Mouse (Mus musculus) CH12F3 (cell line): ENCODE results near the gene Scgb1c1.

Experiments
- in situ Hi-C: fragments of 300-500 bp; cut with MboI; formaldehyde crosslinking; loops from 2 replicates; pipeline ENCODE4 v1.14.3; 2020; ENCODE audit warnings: low sequenced_read_pairs

The Scgb1c1 gene

DNA sequence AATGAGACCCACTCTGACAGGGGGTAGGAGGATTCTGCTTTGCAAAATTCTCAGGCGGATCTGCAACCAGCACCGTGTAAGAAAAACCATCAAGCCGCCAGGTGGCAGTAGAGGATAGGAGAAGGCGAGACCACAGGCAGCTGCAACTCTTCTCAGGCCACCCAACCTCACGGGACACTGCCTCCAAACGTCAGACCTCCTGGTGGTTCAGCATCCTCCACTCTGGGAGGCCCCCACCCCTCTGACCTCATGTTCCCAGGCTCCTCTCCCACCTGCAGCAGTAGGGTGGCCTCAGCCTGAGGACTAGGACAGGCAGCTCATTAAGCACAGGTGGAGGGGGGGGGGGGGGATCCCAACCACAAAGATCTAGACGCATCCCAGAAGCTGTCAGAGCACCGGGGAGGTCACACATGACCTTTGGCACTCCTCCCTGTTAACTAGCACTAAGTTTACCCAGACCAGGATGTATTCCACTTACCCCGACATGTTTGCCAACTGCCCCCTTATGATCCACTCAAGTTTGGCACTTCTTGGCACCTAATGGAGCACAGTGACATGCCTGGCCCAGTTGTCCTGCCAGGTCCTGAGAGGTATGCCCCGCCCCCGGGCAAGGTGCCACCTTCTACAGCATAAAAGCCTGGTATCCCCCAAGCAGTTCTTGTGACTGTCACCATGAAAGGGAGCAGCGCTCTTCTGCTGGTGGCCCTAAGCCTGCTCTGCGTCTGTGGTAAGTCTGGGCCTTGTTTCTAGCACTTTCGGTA, at the start of gene Scgb1c1:
Gene Scgb1c1, plus strand, starts transcription at position 643 of the 761 bp plus-strand sequence.
- in situ Hi-C loops = loop anchor here (5.0 kb wide), 2 partner anchors 57 to 207 kb away; partner anchors contain the start of gene Cox8b

DNA sequence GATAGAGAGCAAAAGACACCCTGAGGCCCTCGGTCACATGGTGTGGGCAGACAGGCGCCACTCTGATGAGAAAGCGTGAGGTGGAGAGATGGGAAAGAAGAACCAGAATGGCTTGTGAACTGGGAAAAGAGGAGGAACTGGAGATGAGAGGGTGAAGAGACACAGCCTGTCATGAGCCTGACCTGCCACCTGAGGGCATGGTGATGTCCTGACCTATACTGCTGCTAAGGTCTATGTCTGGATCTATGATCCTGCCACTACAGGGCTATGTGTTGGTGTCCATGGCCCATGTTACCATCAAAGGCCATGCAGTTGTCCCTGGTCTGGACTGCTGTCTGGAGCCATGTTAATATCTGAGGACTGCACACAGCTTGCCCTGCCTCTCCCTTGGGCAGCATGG, 47.7 kb upstream of the Scgb1c1 start:
- in situ Hi-C loops = no loop called here

DNA sequence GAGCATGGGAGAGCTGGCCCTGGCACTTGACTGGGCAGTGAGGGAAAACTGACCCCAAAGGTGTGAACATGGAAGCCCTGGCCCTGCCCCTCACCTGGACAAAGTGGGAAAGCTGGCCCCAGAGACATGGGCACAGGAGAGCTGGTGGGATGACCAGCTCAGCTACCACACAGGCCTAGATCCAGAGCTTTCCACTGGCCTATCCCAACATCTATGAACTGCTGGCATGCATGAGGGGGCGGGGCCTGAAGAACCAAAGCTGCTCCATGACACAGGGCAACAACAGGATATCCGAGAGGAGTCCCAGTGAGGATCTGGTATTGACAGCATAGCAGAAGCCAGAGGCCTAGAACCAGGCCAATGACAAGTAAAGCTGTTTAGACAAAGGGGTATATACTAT, 47.1 kb upstream of the Scgb1c1 start:
- in situ Hi-C loops = no loop called here

DNA sequence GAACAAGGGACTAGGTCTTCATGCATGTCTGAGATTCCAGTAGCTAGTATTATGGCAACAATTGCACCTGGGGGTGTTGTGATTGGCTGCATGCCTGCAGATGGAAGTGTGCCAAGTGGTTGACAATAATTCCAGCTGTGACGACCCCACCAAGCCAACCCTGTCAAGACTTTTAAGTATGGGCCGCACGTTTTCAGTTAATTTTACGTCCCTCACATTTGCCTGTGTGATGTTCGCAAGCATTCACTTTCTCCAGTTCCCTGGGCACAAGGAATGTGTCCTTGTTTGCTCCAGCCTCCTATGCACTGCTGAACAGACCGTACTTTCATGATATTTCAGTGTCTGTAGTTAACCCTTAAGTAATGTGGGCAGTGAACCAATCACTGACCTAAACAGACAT, 42.7 kb upstream of the Scgb1c1 start:
- in situ Hi-C loops = no loop called here

DNA sequence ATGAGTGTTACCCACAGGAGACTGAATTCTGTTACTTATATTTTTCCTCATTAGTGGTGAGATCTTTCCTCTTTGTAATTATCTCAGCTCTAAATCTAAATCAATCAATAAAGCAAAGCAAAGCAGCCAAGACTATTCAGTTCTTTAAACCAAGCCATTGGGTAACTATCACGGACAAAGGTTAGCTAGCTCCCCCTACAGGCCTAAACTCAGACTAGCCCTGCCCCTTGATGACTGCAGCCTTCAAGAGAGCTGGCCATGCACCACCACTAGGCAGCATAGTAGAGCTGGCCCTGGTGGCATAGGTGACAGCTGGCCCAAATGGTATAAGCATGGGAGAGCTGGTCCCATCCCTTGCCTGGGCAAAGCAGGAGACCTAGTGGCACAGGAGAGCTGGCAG, 39.6 kb upstream of the Scgb1c1 start:
- in situ Hi-C loops = no loop called here

DNA sequence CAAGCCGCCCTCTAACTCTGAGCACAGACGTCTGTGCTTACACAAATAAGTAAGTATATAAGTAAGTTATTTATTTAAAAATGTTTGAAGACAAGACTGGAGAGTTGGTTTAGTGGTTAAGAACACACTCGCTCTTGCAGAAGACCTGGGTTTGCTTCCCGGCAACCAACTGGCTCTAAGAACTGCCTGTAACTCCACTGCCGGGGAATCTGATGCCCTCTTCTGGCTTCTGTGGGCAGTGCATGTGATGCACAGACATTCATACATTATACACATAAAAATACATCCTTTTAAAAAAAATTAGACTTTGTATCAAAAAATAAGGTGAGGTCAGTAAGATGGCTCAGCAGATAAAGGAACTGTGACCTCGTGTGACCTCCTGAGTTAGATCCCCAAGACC, 34.9 kb upstream of the Scgb1c1 start:
- in situ Hi-C loops = no loop called here

DNA sequence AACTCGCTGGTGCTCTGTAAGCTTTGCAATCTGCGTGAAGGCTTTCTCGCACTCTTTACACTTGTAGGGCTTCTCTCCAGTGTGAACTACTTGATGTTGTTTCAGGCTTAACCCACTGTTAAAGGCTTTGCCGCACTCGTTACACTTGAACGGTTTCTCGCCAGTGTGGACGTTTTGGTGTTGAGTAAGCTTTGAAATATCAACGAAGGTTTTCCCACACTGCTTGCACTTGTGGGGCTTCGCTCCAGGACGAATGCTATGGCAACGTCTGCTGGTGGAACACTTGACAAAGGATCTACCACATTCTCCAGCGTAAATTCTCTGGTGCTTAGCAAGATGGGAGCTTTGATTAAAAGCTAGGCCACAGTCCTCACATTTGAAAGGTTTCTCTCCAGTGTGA, 33.6 kb upstream of the Scgb1c1 start:
- in situ Hi-C loops = no loop called here

DNA sequence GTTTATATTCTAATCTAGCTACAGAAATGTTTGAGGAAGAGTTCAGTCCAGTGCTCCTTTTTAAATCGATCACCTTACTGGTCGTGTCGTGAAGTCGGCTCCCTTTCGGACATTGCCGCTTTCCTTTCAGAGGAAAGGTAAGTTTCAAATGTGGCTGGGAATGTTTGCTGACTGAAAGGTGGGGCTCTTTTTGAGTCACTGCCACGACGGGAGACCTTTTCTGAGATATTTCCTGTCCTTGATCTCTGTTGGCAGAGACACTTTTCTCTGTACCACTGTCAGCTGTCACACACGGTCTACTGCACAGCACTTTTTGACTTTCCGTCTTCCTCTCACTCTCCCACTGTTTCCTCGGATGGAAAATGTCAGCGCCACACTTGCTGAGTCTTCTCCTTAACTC, 32.5 kb upstream of the Scgb1c1 start:
- in situ Hi-C loops = no loop called here

DNA sequence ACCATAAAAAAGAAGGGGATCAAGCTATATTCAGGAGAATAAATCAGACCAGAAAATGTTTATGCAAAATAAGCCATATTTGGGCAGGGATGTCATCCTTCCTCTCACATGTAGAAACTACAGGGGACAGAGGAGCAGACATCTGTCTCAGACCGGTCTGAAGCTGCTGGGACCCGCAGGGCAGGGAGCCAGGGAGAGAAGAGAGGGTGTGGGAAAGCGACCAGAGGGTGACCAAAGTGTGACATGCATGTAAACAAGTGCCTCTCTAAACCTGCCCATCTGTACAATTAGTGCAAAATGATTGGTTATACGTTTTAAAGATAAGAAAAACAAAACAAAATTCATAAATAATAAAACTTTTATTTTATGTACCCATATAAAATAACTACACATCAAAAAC, 25.2 kb upstream of the Scgb1c1 start:
- in situ Hi-C loops = no loop called here

DNA sequence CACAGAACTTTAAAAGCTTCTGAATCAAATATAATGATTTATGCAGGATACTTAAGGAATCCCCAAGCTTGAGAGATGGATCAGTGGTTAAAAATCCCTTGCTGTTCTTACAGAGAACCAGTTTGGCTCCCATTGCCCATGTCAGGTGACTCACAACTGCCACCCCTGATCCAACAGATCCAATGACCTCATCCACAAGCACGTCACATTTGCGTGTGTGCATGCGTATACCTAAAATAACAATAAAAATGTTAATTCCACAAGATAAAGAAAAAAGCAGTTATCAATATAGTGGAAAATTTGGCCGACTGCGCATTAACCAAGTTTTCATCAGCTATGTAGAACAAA, 24.1 kb upstream of the Scgb1c1 start:
- in situ Hi-C loops = no loop called here

DNA sequence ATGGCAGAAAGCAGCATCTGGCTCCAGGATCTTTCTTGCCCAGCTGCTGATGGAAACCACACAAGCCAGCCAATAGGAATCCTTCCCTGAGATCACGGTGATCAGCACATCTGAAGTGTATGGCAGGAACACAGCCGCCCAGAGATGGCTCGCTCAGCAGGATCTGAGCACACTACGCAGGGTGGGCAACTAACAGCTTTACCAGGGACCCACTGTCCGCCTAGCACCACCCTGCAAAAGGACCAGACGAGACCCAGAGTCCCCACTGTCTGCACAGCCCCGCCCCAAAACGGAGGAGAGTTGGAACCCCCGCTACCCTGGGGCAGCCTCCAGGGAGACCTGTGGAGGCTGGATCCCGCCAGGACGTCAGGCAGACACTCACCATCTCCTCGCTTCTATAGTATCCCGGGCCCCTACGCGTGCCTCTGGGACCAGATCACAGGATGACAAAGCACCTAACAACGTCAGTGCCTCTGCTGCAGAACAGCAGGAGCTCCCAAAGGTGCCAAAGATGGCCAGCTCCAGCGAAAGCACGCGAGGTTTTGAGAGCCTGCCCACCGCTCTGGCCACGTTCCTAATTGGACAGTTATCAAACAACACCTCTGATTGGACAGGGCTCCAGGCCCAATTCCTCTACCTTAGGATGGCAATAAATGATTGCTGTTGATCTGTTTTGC, 23.6 kb upstream of the Scgb1c1 start, which contains the start of gene Zfp941:
Gene Zfp941, minus strand, starts transcription at position 526 of the 677 bp plus-strand sequence.
- in situ Hi-C loops = no loop called here

DNA sequence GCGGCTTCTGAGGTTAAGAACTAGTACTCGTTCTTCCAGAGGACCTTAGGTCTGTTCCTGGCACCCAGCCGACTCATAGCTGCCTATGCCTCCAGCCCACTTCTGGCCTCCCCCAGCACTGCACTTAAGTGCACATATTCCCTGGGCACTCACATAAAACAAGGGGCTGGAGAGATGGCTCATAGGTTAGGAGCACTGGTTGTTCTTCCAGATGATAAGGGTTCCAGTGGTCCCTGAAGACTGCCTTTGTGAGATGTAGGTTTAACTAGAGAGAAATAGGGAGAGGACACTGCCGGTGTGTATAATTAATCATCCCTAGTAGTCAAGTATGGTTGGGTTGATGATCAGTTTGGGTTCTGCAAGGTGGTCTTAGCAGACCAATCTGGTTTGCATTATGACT, 22.6 kb upstream of the Scgb1c1 start:
- in situ Hi-C loops = no loop called here

DNA sequence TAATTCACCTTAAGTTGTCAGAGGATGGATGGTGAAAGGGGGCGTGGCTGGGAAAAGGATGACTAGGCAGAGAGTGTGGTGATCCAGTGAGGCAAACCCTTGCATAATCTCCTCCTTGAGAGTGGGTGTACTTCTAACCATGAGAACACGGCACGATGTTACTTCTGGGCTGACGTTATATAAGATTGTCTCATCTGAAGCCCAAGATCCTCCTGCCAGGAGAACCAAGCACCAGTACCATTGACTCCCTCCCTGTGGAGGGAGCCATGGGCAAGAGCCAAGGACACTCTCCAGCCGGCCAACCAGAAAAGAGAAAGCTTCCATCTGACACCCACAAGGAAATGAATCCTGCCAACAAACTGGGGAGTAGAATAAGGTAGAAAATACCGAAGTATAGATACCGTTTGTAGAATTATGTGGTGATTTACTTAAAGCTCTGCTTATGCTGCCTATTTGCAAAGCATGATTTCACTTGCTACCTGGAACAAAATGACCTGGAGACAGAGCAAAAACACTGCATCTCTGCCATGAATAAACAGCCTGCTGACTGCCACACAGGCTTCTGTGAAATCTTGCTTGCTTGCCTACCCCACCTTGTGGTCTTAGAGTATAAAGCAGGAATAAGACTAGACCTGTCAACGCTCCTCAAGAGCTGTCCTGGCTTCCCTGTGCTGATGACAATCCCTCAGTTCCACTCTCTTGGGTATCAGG, 17.0 kb upstream of the Scgb1c1 start:
- in situ Hi-C loops = no loop called here

DNA sequence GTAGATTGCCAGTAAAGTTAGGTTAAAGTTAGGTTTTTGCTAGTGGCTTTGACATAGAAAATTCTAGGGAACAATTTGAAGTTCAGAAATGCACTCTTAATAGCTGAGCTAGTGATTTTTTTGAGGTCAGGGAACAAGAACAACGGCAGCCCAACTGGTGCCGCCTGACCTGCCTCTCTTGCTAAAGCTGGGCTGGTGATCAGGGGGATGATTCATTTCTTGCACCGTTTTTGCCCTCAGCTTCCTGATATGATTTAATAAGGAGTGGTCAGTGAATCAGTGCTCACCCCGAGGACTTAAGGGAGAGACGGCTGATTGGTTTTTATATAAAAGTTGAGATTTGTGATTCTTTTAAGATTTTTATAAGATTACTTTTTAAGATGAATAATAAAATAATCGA, 13.9 kb upstream of the Scgb1c1 start:
- in situ Hi-C loops = no loop called here

DNA sequence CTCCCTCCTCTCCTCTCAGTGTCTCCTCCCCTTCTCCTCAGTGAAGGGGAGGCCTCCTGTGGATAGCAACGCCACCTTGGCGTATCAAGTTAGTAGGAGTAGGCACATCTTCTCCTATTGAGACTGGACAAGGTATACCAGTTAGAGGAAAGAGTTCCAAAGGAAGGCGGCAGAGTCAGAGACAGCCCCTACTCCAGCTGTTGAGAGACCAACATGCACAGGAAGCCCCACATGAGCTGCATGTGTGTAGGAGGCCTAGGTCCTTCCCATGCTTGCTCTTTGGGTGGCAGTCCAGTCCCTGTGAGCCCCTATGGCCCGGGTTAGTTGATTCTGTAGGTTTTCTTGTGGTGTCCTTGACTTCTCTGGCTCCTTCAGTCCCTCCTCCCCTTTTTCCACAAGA, 12.0 kb upstream of the Scgb1c1 start:
- in situ Hi-C loops = no loop called here

DNA sequence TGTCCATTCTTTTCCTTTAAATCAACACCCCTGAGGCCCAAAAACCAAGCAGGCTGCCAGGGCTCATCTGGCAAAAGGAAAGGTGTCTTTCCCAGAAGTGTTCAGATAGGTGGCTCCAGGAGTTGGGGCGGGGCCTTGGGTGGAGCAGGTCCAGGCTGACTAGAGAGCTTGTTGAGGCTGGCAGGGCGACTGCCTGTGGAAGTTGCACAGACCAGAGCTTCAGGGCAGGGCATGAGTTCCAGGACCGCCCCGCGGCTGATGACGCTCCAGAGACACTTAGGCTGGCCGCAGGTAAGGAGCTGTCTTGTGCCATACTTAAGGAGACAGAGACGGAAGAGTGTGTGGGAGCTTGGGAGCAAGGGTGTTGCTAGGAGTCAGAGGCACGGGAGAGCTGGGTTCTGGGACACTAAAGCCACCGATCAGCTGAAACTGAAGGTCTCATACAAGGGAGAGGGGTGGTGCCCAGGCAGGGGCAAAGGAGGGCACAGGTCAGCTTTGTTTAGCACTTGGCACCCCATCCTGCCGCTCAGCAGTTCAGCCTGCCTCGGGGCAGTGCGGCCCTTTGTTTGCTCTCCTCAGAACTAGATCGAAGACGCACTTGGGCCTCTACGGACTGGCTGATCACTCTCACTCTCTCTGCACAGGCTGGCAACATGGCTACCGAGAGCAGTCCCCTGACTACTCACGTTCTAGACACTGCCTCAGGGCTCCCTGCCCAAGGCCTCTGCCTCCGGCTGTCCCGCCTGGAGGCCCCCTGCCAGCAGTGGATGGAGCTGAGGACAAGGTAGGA, 10.2 kb upstream of the Scgb1c1 start, which contains the start of gene Urah:
Gene Urah, plus strand, starts transcription at position 51 of the 790 bp plus-strand sequence.
- in situ Hi-C loops = no loop called here

DNA sequence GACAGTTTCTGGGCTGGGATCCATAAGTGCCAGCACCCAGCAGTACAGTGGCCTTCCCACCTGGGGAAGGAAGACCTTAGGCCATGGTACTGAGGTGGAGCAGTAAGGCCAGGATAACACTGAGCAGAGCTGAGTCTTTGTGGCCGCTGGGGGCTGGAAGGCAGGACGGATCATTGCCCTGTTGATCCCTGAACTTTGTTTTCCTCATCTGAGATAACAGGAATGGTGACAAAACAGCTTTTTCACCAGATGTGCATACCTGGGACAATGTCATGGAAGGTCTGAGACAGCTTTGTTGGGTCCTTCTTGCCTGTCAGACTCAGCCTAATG, 9.6 kb upstream of the Scgb1c1 start:
- in situ Hi-C loops = no loop called here

DNA sequence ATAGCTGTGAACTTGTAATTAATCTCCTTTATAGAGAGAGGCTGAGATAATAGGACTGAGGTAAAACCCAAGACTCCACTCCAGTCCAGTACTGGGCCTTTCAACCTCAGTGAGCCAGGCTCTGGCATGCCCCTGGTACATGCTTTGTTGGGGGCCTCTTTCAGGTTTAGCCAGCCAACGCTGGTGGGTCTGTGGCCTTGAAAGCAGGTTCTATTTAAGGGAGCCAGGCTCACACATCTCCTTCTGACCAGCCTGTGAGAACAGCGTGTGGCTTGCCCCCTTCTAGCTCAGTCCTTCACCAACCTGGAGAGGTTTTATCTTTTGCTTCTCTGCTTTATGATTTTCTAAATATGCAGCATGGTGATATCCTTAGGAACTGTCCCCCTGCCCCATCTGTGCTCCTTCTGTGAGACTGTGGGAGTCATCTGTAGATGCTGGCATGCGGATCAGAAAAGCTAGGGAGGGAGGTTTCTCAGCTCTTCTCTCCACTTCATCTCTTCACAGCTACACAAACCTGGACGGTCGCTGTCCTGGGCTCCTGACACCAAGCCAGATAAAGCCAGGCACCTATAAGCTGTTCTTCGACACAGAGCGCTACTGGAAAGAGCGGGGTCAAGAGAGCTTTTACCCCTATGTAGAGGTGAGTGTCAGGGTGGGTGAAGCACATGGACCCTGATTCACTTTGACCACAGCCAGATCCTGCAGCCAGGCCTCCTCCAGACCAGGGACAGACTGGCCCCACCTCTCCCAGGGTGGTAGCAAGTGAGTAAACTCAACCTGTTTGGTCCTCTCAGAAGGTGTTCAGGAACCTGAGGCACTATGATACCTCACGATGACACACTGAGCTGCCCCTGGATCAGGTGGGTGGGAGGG, 8.9 kb upstream of the Scgb1c1 start:
- in situ Hi-C loops = no loop called here

DNA sequence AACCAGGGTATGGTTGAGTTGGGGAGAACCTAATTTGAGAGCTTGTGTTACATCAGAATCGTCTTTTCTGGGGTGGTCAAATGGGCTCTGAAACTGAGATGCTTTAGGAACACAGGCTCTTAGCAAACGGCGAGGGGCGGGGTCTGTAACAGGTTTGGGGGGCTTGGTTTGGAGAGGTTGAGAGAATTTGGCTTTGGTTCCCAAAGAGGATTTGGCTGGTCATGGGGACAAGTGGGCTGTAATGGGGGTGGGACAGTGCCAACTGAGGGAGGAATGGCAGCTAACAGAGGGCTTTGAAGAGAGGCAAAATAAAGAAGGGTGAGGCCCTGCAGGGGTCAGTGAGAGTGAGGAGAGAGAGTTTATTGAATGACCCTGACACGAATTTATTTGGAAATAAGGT, 5.8 kb upstream of the Scgb1c1 start:
- in situ Hi-C loops = no loop called here
